Mouse (Mus musculus) intestine, embryonic 16.5 days (tissue): ENCODE results near the gene Mettl1. TPM values are rescaled to one million over a fixed set of nuclear protein-coding genes. Genes with fewer than 3 reads are reported as not detected.

Experiments used
- ATAC-seq: fragments of 200-750 bp; cut with Nextera tagmentation; 2 replicates; pipeline ENCODE4 v1.8.0; 2017; ENCODE audit warnings: moderate TSS enrichment, moderate library complexity
- H3K27ac ChIP-seq: fragments of 300-500 bp; sonication (generic); 2 replicates; pipeline ENCODE4 v1.5.1; 2014; ENCODE audit warnings: mild to moderate bottlenecking, low read length
- H3K27me3 ChIP-seq: fragments of 300-500 bp; sonication (generic); replicated peaks from 2 replicates; pipeline ENCODE4 v1.6.1; 2014; ENCODE audit warnings: low read length, control low read depth, mixed read lengths; ENCODE audit not compliant: control insufficient read depth, insufficient read depth
- H3K36me3 ChIP-seq: fragments of 300-500 bp; sonication (generic); 2 replicates; pipeline ENCODE4 v1.6.1; 2014; ENCODE audit warnings: low read length, control low read depth; ENCODE audit not compliant: control insufficient read depth, insufficient read depth
- H3K4me1 ChIP-seq: fragments of 300-500 bp; sonication (generic); 2 replicates; pipeline ENCODE4 v1.6.1; 2014; ENCODE audit warnings: low read length, control low read depth, mixed read lengths; ENCODE audit not compliant: control insufficient read depth, insufficient read depth
- H3K4me2 ChIP-seq: fragments of 300-500 bp; sonication (generic); 2 replicates; pipeline ENCODE4 v1.6.1; 2014; ENCODE audit warnings: low read depth, low read length, control low read depth
- H3K4me3 ChIP-seq: fragments of 300-500 bp; sonication (generic); 2 replicates; pipeline ENCODE4 v1.5.1; 2014; ENCODE audit warnings: mild to moderate bottlenecking, low read length
- H3K9ac ChIP-seq: fragments of 300-500 bp; sonication (generic); 2 replicates; pipeline ENCODE4 v1.6.1; 2014; ENCODE audit warnings: low read depth, low read length
- H3K9me3 ChIP-seq: fragments of 300-500 bp; sonication (generic); 2 replicates; pipeline ENCODE4 v1.6.1; 2016; ENCODE audit warnings: low read length, control low read depth; ENCODE audit not compliant: control insufficient read depth
- WGBS: fragments of 180-500 bp; shearing (Covaris S2); extraction: QIAGEN DNeasy Blood & Tissue Kit; methylation state at CpG from one replicate; pipeline ENCODE4 v1.1.7; 2014; 5-methylcytosine and 5-hydroxymethylcytosine counted together
- microRNA counts: library from miRNA; unstranded; fragments of <30 nt; microRNA quantifications from one replicate; lab custom pipeline; 2016
- microRNA-seq: library from miRNA; unstranded; fragments of <30 nt; microRNA quantifications from one replicate; pipeline ENCODE4, GENCODE M21; 2016
- polyA plus RNA-seq: library from polyadenylated mRNA; unstranded; fragments of >200 nt; fragmentation: Nextera tagmentation; extraction: Ambion mirVana; gene quantifications from 2 replicates; pipeline ENCODE4 v1.2.1, GENCODE M21; 2015

Gene Mettl1
- polyA plus RNA-seq, 1 experiment from 2014 or later = 48.3 TPM

DNA sequence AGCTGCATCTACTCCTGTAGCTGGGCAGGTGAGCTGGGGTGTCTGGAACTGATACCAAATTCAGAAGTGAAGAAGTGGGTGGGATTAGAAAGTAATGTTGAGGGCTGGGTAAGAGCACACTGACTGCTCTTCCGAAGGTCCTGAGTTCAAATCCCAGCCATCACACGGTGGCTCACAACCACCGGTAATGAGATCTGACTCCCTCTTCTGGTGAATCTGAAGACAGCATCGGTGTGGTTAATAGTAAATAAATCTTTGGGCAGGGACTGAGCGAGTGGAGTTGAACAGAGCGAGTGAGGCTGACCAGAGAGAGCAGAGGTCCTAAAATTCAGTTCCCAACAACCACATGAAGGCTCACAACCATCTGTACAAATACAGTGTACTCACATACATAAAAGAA, 44.4 kb downstream of the Mettl1 start:
- no peak overlapping the region for H3K4me3 ChIP-seq
- H3K36me3 ChIP-seq = no peaks in the 10 kb centered on the region
- H3K9me3 ChIP-seq = no peaks in the 10 kb centered on the region
- no peak for ATAC-seq
- H3K27me3 ChIP-seq = peaks cover 53% of the 10 kb centered on the region
- 64% methylated on average over 6 of the region's 6 CpGs for WGBS
- peaks cover 16% of the 10 kb centered on the region for H3K4me1 ChIP-seq
- no peak overlapping the region for H3K27ac ChIP-seq
- H3K9ac ChIP-seq = no peak overlapping the region
- H3K4me2 ChIP-seq = no peak overlapping the region

DNA sequence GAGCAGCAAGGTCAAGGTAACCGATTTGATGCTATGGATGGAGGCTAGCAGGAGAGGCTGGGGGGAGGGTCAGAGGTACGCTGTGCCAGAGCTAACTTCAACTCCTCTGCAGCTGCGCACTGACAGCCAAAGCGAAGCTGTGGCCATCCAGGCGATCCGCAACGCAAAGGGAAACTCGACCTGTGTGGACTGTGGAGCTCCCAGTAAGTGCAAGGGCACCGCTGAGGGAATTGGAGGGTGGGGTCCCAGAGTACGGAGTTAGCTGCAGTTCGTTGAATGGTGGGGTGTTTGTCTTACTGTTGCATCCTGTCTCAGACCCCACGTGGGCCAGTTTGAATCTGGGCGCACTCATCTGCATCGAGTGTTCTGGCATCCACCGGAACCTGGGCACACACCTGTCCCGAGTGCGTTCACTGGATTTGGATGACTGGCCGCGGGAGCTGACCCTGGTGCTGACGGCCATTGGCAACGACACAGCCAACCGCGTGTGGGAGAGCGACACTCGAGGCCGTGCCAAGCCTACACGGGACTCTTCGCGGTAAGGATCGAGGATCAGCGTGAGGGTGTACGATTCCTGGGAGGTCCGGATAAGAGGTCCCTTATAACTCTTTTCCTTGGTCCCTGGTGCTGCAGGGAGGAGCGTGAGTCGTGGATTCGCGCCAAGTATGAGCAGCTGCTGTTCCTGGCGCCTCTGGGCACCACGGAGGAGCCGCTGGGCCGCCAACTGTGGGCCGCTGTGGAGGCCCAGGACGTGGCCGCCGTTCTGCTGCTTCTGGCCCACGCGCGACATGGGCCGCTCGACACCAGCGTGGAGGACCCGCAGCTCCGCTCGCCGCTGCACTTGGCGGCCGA, 49.6 kb downstream of the Mettl1 start:
- peak overlapping the region; percentile 24; the same call in 1 of the 2 replicates for H3K9ac ChIP-seq
- no peaks in the 10 kb centered on the region for H3K9me3 ChIP-seq
- H3K4me1 ChIP-seq = peaks cover 5% of the 10 kb centered on the region
- ATAC-seq = 0 out of 2 replicates have a peak, but pooled peaks have one; percentile 12
- H3K4me2 ChIP-seq = peak overlapping the region; percentile 46
- WGBS = 10% methylated on average over 57 of the region's 57 CpGs
- H3K4me3 ChIP-seq = peak overlapping the region; percentile 28
- H3K27me3 ChIP-seq = peaks cover 49% of the 10 kb centered on the region
- H3K27ac ChIP-seq = no peak overlapping the region
- H3K36me3 ChIP-seq = 0 out of 2 replicates have a peak, but pooled peaks cover under 1% of the 10 kb centered on the region

DNA sequence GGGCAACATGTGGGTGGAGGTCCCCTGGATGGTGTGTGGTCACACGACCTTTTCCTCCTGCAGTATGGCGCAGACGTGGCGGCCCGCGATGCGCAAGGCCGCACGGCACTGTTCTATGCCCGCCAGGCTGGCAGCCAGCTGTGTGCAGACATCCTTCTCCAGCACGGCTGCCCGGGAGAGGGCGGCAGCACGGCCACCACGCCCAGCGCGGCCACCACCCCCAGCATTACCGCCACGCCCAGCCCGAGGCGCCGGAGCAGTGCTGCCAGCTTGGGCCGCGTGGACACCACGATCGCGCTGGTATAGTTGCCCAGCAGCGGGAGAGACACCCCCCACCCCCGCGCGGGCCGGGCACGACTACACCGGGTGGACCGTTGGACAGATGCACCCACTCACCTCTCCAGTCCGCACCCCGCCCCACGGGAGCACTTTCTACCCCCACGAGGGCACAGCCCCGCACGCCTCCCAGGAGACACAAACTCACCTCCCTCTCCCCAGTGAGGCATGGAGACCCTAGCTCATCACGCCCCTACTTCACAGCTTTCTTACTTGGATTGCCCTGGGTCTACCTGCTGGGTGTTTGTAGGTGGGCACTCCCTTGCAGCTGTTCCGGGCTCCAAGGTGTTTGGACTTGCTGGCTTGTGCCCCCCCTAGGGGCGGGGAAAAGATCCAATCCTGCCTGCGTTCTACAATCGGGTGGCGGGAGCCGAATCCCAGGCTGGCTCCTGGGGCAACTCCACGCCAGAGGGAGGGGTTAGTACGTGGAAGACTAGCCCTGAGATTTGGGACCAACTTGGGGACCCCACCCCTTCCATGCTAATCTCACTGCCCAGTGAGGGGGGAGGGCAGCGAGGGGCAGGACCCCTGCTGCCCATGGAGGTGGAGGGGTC, 50.5 kb downstream of the Mettl1 start:
- Histone ChIP-seq H3K4me3 (peak overlapping the region; percentile 28), H3K4me1 (peaks cover 5% of the 10 kb centered on the region), H3K27me3 (peaks cover 49% of the 10 kb centered on the region), H3K36me3 (peaks cover 9% of the 10 kb centered on the region), H3K27ac (no peak overlapping the region), H3K4me2 (peak overlapping the region; percentile 46), H3K9ac (peak overlapping the region; percentile 24; the same call in 1 of the 2 replicates), H3K9me3 (no peaks in the 10 kb centered on the region)
- 15% methylated on average over 51 of the region's 51 CpGs for WGBS
- peak; percentile 65 for ATAC-seq

DNA sequence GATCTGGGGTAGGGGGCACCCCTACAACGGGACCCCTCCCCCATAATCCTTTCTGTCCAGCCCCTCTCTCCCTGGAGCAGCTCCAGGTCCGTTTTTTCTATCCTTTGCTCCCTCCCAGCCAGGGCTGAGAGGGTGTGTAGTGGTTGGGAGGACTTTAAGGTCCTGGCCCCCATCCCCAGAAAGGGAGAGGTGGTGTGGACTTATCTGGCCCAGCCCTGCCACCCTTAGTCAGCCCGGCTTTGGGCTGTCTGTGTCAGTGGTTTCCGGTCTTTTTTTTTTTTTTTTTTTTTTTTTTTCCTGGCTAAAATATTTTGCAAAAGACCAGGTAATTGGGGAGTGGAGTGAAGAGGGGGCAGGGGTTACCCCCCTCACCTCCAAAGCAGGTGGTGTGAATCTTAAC, 51.5 kb downstream of the Mettl1 start:
- Histone ChIP-seq H3K9ac (no peak overlapping the region), H3K4me1 (peaks cover 5% of the 10 kb centered on the region), H3K27ac (no peak overlapping the region), H3K27me3 (peaks cover 46% of the 10 kb centered on the region), H3K4me2 (no peak overlapping the region), H3K9me3 (no peaks in the 10 kb centered on the region), H3K4me3 (no peak overlapping the region), H3K36me3 (peaks cover 12% of the 10 kb centered on the region)
- no peak for ATAC-seq
- 46% methylated on average over 4 of the region's 4 CpGs for WGBS

DNA sequence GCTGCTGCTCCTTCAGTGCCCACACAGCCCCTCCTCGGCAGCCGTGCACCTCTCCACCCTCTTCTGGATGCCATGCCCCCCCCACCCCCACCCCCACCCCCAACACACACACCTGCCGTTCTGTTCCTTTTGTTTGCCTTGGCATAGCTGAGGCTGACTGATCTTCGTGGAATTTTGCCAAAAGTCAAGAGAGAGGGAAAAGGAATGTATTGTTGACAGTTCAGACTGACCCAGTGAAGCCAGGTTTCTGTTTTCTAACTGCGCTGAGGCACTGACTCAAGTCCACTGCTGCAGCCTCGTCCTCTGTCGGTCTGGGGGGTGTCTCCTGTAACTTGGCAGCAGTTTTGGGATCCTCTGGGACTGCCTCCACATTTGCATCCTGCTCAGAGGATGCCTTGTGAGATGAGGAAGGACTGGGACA, 53.2 kb downstream of the Mettl1 start:
- no peak overlapping the region for H3K27ac ChIP-seq
- H3K9ac ChIP-seq = no peak overlapping the region
- ATAC-seq = no peak
- no peak overlapping the region for H3K4me2 ChIP-seq
- no peaks in the 10 kb centered on the region for H3K9me3 ChIP-seq
- no peak overlapping the region for H3K4me3 ChIP-seq
- H3K27me3 ChIP-seq = peaks cover 38% of the 10 kb centered on the region
- peaks cover 13% of the 10 kb centered on the region for H3K36me3 ChIP-seq
- WGBS = 29% methylated on average over 7 of the region's 7 CpGs
- peaks cover 5% of the 10 kb centered on the region for H3K4me1 ChIP-seq

MicroRNAs within 50 kb of the gene (microRNA counts, 519-probe panel; counts per million panel counts)
- microRNA mmu-miR-26a (lab: Ali Mortazavi, UCI) (2,528 counts per million, percentile 62 among the panel's probes with 10 or more counts), microRNA mmu-miR-546 (lab: Ali Mortazavi, UCI) (35.7 counts per million)

Small RNAs within 50 kb of the gene (microRNA-seq; reads per million reads assigned to microRNA genes)
- 45.3 reads per million, percentile 38 among the genes with 10 or more reads in this experiment for gene Mir26a-2
- not detected for gene Mir546

Other genes starting within 250 kb of the Mettl1 start
- gene Atp23, start 140.1 kb upstream of the Mettl1 start, polyA plus RNA-seq = 14.8 and 15.3 TPM in 2 replicates
- gene Ctdsp2, start 62.7 kb upstream of the Mettl1 start, polyA plus RNA-seq = 41.2 and 44.0 TPM in 2 replicates
- 0.21 and 0.28 TPM in 2 replicates for gene Avil, start 40.7 kb upstream of the Mettl1 start, polyA plus RNA-seq
- 85.7 and 100 TPM in 2 replicates for gene Tsfm, start 10.6 kb upstream of the Mettl1 start, polyA plus RNA-seq
- 0.49 and 0.61 TPM in 2 replicates for gene Eef1akmt3, start 99 bp downstream of the Mettl1 start, polyA plus RNA-seq
- gene Cyp27b1, start 6.8 kb downstream of the Mettl1 start, polyA plus RNA-seq = 0.05 and 0.11 TPM in 2 replicates
- 0.40 and 0.50 TPM in 2 replicates for gene March9, start 18.8 kb downstream of the Mettl1 start, polyA plus RNA-seq
- 1,474 and 1,595 TPM in 2 replicates for gene Cdk4, start 22.1 kb downstream of the Mettl1 start, polyA plus RNA-seq
- gene Tspan31, start 28.9 kb downstream of the Mettl1 start, polyA plus RNA-seq = 189 and 206 TPM in 2 replicates
- 0.05 and 0.21 TPM in 2 replicates for gene Agap2, start 33.9 kb downstream of the Mettl1 start, polyA plus RNA-seq
- 110 and 116 TPM in 2 replicates for gene Os9, start 79.7 kb downstream of the Mettl1 start, polyA plus RNA-seq
- gene B4galnt1, start 123.8 kb downstream of the Mettl1 start, polyA plus RNA-seq = 65.6 and 66.7 TPM in 2 replicates
- 1.0 and 1.1 TPM in 2 replicates for gene Slc26a10, start 139.2 kb downstream of the Mettl1 start, polyA plus RNA-seq
- 44.7 and 46.3 TPM in 2 replicates for gene Arhgef25, start 148.7 kb downstream of the Mettl1 start, polyA plus RNA-seq
- gene Dtx3, start 154.3 kb downstream of the Mettl1 start, polyA plus RNA-seq = 54.4 and 56.9 TPM in 2 replicates
- gene Pip4k2c, start 170.2 kb downstream of the Mettl1 start, polyA plus RNA-seq = 40.3 and 44.5 TPM in 2 replicates
- 5.2 and 5.3 TPM in 2 replicates for gene Kif5a, start 221.9 kb downstream of the Mettl1 start, polyA plus RNA-seq
- 162 and 170 TPM in 2 replicates for gene Dctn2, start 225.0 kb downstream of the Mettl1 start, polyA plus RNA-seq
- 9.9 and 11.1 TPM in 2 replicates for gene Mbd6, start 247.6 kb downstream of the Mettl1 start, polyA plus RNA-seq